Mouse (Mus musculus) C2C12 (cell line): Measurements from ENCODE around the gene 1520401A03Rik.

Experiments
- CEBPB ChIP-seq: IDR thresholded peaks from one replicate; pipeline ENCODE4 v1.6.1; 2011; ENCODE audit warnings: low read depth, mild to moderate bottlenecking, control low read depth, moderate library complexity
- CTCF ChIP-seq: IDR thresholded peaks from one replicate; pipeline ENCODE4 v1.5.1; 2011; ENCODE audit not compliant: control insufficient read depth, insufficient read depth, insufficient read length
- MAX ChIP-seq: IDR thresholded peaks from one replicate; pipeline ENCODE4 v1.6.1; 2011; ENCODE audit warnings: mild to moderate bottlenecking, control low read depth
- MYOD1 ChIP-seq: IDR thresholded peaks from one replicate; pipeline ENCODE4 v1.6.1; 2011; ENCODE audit warnings: low read depth; ENCODE audit not compliant: control insufficient read depth, insufficient read length
- MYOG ChIP-seq: IDR thresholded peaks from one replicate; pipeline ENCODE4 v1.6.1; 2011; ENCODE audit not compliant: control insufficient read depth, insufficient read length; ENCODE audit errors: extremely low read depth
- USF1 ChIP-seq: IDR thresholded peaks from one replicate; pipeline ENCODE4 v1.6.1; 2011; ENCODE audit warnings: low read depth, mild to moderate bottlenecking, control low read depth, moderate library complexity

DNA sequence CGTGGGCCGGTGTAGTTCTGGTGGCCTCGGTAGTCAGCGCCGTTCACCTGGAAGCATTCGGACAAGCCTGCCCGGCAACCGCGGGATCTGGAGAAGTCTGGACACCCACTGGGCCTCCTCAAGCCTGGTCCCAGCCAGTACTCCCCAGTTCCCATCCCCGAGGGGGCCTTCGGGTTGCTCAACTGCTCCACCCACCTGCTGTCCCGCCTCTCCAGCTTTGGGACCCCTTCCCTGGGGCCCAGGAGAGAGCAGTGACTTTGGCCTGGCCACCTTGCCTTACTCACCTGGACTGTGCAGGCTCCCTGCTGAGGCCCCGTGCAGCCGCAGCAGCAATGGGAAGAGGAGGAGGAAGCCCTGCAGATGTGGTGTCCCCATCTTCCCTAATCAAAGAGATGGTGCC, 22.1 kb upstream of the 1520401A03Rik start:
- TF ChIP-seq CTCF (no peak), USF1 (no peak), MYOG (no peak), MAX (no peak), MYOD1 (no peak), CEBPB (no peak)
